Mouse (Mus musculus) forebrain, embryonic 16.5 days (tissue): ENCODE data around the gene Prkar1a. TPM values are rescaled to one million over a fixed set of nuclear protein-coding genes. Genes with fewer than 3 reads are reported as not detected.
A peak's percentile ranks its signal among the peaks of the same experiment; 100 is the strongest.

Experiments
- ATAC-seq: fragments of 200-750 bp; cut with Nextera tagmentation; 2 replicates; pipeline ENCODE4 v1.8.0; 2017; ENCODE audit warnings: mild to moderate bottlenecking, moderate library complexity
- H3K27ac ChIP-seq: fragments of 300-500 bp; sonication (generic); 2 replicates; pipeline ENCODE4 v1.5.1; 2014; ENCODE audit warnings: low read length, control low read depth
- H3K27me3 ChIP-seq: fragments of 300-500 bp; sonication (generic); replicated peaks from 2 replicates; pipeline ENCODE4 v1.6.1; 2014; ENCODE audit warnings: low read length; ENCODE audit not compliant: control insufficient read depth, insufficient read depth
- H3K36me3 ChIP-seq: fragments of 300-500 bp; sonication (generic); 2 replicates; pipeline ENCODE4 v1.6.1; 2014; ENCODE audit not compliant: control insufficient read depth, insufficient read depth
- H3K4me1 ChIP-seq: fragments of 300-500 bp; sonication (generic); replicated peaks from 2 replicates; pipeline ENCODE4 v1.6.1; 2014; ENCODE audit warnings: low read length; ENCODE audit not compliant: control insufficient read depth, insufficient read depth
- H3K4me2 ChIP-seq: fragments of 300-500 bp; sonication (generic); 2 replicates; pipeline ENCODE4 v1.6.1; 2014; ENCODE audit warnings: mild to moderate bottlenecking, low read length, control low read depth
- H3K4me3 ChIP-seq: fragments of 300-500 bp; sonication (generic); replicated peaks from 2 replicates; pipeline ENCODE4 v1.5.1; 2014; ENCODE audit warnings: mild to moderate bottlenecking, low read length, control low read depth
- H3K9ac ChIP-seq: fragments of 300-500 bp; sonication (generic); replicated peaks from 2 replicates; pipeline ENCODE4 v1.6.1; 2014; ENCODE audit warnings: low read depth, low read length, control low read depth
- H3K9me3 ChIP-seq: fragments of 300-500 bp; sonication (generic); 2 replicates; pipeline ENCODE4 v1.6.1; 2016; ENCODE audit warnings: low read length; ENCODE audit not compliant: control insufficient read depth
- WGBS: fragments of 180-500 bp; shearing (Covaris S2); extraction: QIAGEN DNeasy Blood & Tissue Kit; methylation state at CpG from one replicate; pipeline ENCODE4 v1.1.7; 2014; 5-methylcytosine and 5-hydroxymethylcytosine counted together
- polyA plus RNA-seq: library from polyadenylated mRNA; unstranded; fragments of >200 nt; fragmentation: Nextera tagmentation; extraction: Ambion mirVana; gene quantifications from 2 replicates; pipeline ENCODE4 v1.2.1, GENCODE M21; 2015

Gene Prkar1a
- polyA plus RNA-seq, 1 experiment from 2014 or later = 521 TPM

DNA sequence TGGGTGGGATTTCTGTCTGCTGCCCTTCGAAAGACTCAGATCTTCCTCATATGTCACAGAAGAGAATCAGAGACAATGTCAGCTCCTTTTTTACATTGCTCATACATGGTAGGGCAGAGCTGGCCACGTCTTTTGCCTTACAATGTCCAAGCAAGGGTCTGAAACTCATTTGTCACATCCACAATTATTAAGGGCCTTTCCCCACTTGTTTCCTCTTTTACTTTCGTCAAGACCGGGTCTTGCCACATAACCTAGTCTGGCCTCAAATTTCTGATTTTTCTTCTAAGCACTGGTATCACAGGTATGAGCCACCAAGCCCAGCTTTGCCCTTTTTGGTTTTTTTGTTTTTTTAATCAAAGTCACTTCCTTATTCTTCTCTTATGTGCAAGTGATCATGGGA is 47.3 kb downstream of the Prkar1a start:
- H3K4me3 ChIP-seq = no peak overlapping the region
- H3K4me2 ChIP-seq = no peak overlapping the region
- H3K27me3 ChIP-seq = no peaks in the 10 kb centered on the region
- ATAC-seq = no peak
- no peak overlapping the region for H3K27ac ChIP-seq
- 91% methylated on average over 4 of the region's 4 CpGs for WGBS
- no peaks in the 10 kb centered on the region for H3K36me3 ChIP-seq
- H3K4me1 ChIP-seq = no peaks in the 10 kb centered on the region
- no peak overlapping the region for H3K9ac ChIP-seq
- no peaks in the 10 kb centered on the region for H3K9me3 ChIP-seq

DNA sequence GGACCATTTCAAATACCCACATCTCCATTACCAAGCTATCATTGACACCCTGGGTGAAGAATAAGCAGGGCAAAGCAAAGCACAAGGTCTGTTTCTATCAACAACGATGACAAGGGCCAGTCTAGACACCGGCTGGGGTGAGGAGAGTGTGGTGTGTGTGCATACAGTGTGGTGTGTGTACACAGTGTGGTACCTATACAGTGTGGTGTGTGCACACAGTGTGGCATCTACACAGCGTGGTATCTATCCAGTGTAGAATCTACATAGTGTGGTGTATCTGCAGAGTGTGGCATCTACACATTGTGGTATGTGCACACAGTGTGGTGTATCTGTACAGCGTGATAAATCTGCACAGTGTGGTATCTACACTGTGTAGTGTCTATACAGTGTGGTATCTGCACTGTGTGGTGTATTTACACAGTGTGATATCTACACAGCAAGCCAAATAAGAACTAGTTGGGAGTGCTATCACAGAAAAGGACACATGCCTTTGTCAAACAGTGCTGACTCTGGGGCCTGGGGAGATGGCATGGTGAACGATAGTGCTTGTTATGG is 48.0 kb downstream of the Prkar1a start:
- no peaks in the 10 kb centered on the region for H3K4me1 ChIP-seq
- H3K27ac ChIP-seq = no peak overlapping the region
- H3K9me3 ChIP-seq = no peaks in the 10 kb centered on the region
- no peaks in the 10 kb centered on the region for H3K36me3 ChIP-seq
- no peak overlapping the region for H3K9ac ChIP-seq
- H3K4me3 ChIP-seq = no peak overlapping the region
- WGBS = 93% methylated on average over 5 of the region's 5 CpGs
- H3K27me3 ChIP-seq = no peaks in the 10 kb centered on the region
- no peak for ATAC-seq
- H3K4me2 ChIP-seq = no peak overlapping the region

DNA sequence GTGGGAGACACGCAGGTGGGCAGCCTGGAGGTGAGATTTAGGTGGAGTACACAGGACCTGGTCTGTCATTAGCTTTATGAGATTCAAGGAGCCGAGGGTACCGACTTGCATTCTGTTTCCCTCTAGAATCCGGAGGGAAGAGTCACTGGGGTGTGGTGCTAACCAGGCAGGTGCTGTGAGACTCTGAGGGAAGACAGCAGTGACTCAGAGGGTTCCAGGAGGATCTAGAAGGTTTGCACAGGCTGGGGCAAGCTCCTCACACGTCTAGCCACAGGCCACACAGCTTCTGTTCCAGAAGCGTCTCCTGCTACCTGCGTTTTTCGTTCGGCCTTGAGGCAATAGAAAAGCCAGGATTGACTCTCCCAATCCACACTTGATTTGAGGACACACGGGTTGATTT is 49.5 kb downstream of the Prkar1a start:
- no peak for ATAC-seq
- Histone ChIP-seq H3K4me3 (no peak overlapping the region), H3K9me3 (no peaks in the 10 kb centered on the region), H3K27ac (no peak overlapping the region), H3K36me3 (no peaks in the 10 kb centered on the region), H3K27me3 (no peaks in the 10 kb centered on the region), H3K4me1 (peaks cover 2% of the 10 kb centered on the region; the same call in 1 of the 2 replicates), H3K9ac (no peak overlapping the region), H3K4me2 (no peak overlapping the region)
- 90% methylated on average over 10 of the region's 10 CpGs for WGBS

DNA sequence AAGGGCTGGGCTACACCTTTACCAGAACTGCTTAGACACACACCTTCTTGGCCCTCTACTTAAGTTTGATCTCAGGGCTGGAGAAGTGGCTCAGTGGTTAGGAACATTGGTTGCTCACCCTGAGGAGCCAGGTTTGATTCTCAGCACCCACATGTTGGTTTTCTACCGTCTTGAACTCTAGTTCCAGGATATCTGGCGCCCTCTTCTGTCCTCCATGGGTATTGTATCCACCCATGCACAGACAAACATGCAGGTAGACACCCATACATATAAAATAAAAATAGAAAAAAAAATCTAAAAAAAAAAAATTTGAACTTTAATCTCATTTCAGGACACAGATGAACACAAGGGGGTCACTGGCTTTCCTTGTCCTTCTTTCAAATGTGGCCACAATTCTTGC is 50.6 kb downstream of the Prkar1a start:
- Histone ChIP-seq H3K9me3 (no peaks in the 10 kb centered on the region), H3K4me3 (no peak overlapping the region), H3K27ac (no peak overlapping the region), H3K27me3 (no peaks in the 10 kb centered on the region), H3K4me1 (peaks cover 3% of the 10 kb centered on the region; the same call in 1 of the 2 replicates), H3K4me2 (no peak overlapping the region), H3K9ac (no peak overlapping the region), H3K36me3 (no peaks in the 10 kb centered on the region)
- 60% methylated on average over 2 of the region's 2 CpGs for WGBS
- ATAC-seq = no peak

DNA sequence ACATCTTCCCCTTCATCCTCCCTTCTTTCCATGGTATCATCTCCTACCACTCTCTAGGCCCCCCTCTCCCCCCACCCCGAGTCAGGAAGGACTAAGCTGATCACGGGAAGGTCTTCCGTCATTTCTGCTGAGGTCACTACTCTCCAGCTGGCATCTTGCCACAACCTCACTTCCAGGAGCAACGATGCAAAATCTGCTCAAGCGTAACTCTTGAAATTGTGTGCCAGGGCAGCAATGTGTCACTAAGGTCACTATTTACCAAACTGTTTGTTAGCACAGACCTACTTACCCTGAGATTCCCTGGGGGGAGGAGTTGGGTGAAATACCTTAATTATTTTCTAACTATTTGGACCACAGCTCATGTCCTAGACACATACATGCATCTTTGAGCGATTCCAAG is 51.6 kb downstream of the Prkar1a start:
- Histone ChIP-seq H3K36me3 (no peaks in the 10 kb centered on the region), H3K4me1 (peaks cover 11% of the 10 kb centered on the region), H3K4me3 (no peak overlapping the region), H3K27ac (no peak overlapping the region), H3K9me3 (no peaks in the 10 kb centered on the region), H3K4me2 (no peak overlapping the region), H3K9ac (no peak overlapping the region), H3K27me3 (no peaks in the 10 kb centered on the region)
- 57% methylated on average over 6 of the region's 6 CpGs for WGBS
- ATAC-seq = no peak

DNA sequence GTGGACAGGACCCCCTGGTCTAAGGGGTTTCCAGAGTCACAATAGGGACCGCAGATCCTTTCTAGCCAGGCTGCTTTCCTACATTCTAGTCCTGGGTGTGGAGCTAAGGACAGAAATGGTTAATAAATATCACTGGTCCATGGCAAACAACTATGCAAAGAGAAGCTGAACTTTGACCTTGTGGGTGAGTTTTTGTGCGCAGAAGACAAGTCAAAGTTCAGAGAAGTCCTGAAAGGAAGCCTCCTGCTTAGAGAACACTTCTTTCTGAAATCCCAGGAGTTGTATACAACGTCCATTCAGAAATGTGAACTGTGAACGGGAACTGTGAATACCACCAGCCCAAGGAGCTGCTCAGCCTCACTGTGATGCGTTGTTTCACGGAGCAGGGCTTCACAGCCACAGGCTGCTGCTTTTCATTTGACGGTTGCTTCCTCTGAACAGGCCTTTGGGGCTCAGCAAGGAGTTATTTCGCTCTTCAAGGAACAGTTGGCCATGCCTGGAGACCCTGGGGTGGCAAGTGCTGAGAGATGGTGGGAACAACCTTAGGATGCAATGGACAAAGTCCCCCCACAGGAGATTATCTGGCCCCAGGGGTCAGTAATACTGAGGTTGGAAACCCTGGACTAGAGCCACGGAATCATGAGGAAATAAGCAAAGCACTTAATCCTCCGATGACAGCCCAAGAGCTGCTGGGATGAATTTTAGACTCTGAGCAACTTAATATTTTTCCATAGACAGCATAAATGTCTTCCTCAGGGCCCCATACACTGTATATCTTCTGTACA is 53.0 kb downstream of the Prkar1a start:
- Histone ChIP-seq H3K4me1 (peaks cover 11% of the 10 kb centered on the region), H3K9ac (no peak overlapping the region), H3K9me3 (no peaks in the 10 kb centered on the region), H3K36me3 (no peaks in the 10 kb centered on the region), H3K4me3 (no peak overlapping the region), H3K4me2 (no peak overlapping the region), H3K27me3 (no peaks in the 10 kb centered on the region), H3K27ac (no peak overlapping the region)
- WGBS = 64% methylated on average over 10 of the region's 10 CpGs
- ATAC-seq = no peak

DNA sequence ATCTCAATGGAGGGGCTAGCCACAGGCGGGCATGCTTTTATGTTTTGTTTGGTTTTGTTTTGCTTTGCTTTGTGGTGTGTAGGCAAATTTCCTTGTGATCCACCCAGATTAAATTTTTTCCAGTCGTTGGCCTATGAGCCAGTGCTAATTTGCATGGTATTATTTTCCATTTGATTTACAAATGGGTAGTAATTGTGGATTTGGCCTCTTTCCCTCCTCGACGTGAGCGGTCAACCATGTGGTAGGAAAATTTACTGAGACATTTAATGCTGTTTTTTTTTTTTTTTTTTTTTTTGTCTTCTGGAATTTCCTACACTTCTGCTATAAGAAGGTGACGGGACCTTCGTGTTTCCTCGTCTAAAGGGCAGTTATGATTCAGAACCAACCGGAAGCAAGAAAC is 54.6 kb downstream of the Prkar1a start:
- H3K4me1 ChIP-seq = peaks cover 11% of the 10 kb centered on the region
- H3K27ac ChIP-seq = no peak overlapping the region
- H3K9ac ChIP-seq = no peak overlapping the region
- WGBS = 47% methylated on average over 9 of the region's 9 CpGs
- H3K36me3 ChIP-seq = no peaks in the 10 kb centered on the region
- H3K9me3 ChIP-seq = no peaks in the 10 kb centered on the region
- H3K4me3 ChIP-seq = no peak overlapping the region
- H3K27me3 ChIP-seq = no peaks in the 10 kb centered on the region
- no peak overlapping the region for H3K4me2 ChIP-seq
- ATAC-seq = no peak

DNA sequence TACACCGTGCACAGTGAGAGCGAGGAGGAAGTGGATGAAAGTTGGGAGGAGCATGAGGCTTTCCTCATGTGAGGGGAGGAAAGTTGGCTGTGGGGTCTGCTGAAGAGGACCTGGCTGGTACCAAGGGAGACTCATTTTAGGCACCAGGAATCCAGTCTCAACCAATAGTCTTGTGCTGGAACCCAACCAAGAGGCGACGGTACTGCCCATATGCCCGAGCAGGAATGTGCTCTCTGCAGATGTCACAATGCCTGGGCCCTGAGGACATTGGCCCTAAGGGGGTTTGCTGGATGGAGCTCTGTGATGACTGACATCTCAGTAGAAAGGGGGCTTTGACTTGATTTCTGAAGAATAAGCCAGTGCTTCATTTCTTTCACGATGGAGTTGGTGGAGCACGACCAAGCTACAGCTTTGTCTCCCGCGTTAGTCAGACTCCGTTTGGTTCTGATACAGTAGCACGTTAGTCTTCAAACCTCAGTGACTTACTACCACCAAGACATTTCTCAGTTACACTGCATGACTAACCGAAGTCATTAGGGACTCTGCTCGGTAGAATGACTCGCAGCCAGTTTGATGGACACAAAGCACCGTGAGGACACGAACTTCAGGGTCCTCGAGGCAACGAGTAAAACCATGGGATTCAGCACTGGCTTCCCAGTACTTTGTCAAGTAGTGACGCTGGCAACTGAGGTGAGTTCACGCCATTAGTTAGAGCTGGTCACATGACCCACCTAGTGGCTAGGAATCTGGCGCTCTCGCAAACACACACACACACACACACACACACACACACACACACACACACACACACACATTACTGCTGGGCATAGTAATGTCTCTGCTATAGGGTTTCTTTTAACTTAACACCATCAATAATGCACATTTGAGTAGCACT is 55.4 kb downstream of the Prkar1a start:
- Histone ChIP-seq H3K4me3 (no peak overlapping the region), H3K27ac (no peak overlapping the region; the same call in 1 of the 2 replicates), H3K36me3 (no peaks in the 10 kb centered on the region), H3K9me3 (no peaks in the 10 kb centered on the region), H3K4me2 (no peak overlapping the region), H3K9ac (no peak overlapping the region), H3K27me3 (no peaks in the 10 kb centered on the region), H3K4me1 (peaks cover 11% of the 10 kb centered on the region)
- 84% methylated on average over 22 of the region's 22 CpGs for WGBS
- ATAC-seq = no peak

DNA sequence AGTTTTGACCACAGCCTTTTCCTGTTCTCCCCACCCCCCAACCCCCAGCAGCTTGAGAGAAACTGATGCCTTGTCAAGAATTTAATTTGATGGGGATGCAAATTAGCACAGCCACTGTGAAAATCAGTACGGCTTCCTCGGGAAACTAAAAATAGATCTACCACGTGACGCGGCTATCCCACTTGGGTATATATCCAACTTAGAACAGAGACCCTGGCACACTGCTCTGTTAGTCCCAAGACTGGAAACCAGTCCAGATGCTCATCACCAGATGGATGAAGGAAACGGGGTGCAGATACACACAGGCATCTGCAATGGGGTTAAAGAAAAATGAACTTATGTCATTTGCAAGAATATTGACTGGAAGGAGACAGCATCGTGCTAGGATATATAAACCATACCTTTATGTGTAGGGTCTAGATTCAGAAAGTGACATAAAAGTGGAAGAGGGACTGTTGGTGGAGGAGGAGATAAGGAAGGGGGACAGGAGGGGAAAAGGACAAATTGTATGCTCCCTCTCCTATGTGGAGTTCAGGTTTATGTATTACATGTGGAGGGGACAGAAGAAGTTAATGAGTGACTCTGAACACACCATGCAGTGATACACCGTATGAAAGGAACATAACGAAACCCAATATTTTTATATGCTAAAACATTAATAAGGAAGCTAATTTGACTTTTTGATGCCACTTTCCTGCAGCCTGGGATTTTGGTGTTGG is 56.3 kb downstream of the Prkar1a start:
- no peaks in the 10 kb centered on the region for H3K36me3 ChIP-seq
- ATAC-seq = peak; percentile 59
- H3K4me1 ChIP-seq = peaks cover 11% of the 10 kb centered on the region
- H3K27me3 ChIP-seq = no peaks in the 10 kb centered on the region
- no peaks in the 10 kb centered on the region for H3K9me3 ChIP-seq
- H3K9ac ChIP-seq = no peak overlapping the region
- WGBS = 48% methylated on average over 9 of the region's 9 CpGs
- no peak overlapping the region for H3K4me3 ChIP-seq
- H3K27ac ChIP-seq = peak overlapping the region; percentile 27; the same call in 1 of the 2 replicates
- H3K4me2 ChIP-seq = no peak overlapping the region
